Mouse (Mus musculus): Measurements from ENCODE around the gene Zmat5. TPM values are rescaled to one million over a fixed set of nuclear protein-coding genes. Genes with fewer than 3 reads are reported as not detected.
A peak's percentile ranks its signal among the peaks of the same experiment; 100 is the strongest.

Gene Zmat5
- 6.0 and 11.5 TPM in 2 replicates for total RNA-seq (2017)

DNA sequence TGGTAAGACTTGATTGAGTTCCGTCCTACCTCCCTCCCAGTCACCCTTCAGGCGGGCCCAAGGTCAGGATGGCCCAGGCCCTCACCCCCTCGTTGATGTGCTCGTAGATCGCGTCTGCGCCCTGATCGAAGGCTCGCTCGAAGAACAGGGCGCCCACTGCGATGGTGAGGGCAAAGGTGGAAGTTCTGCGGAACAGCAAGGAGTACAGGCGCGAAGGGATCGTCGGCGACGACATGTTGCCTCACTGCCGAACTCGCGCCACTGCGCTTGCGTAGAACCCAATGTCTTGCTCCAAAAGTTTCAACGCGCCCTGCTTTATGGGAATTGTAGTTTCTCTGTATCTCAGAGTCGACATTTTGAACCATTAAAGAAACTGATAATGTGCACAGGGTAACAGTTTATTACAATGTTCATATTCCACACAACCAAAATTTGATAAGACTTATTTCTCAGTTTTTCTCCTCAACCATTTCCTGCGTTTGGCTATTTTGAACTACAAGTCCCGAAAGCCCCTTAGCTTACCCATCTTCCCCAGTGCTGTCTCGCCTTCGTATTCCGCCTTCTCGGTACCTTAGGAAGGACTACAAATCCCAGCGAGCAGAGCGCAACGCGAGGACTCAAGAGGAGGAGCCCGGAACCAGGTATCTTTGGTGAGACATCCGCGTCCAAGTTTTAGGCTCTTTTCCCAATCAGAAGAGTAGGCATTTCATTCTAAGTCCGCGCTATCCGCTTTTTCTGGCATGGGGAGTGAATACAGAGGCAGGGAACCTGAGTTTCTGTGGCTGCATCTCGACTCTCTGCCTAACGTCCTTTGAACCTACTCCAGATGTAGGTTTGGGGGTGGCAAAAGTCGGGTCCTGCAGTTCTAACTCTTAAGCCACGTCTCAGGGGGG is at the start of gene Zmat5, which contains the start of gene Uqcr10:
Gene Zmat5 (plus strand): TSS at position 607 of the 893 bp plus-strand sequence.
Gene Uqcr10 (minus strand): TSS at position 271 of the 893 bp plus-strand sequence.
- ATAC-seq (replicated peaks; ENCODE audit: low read depth, poor library complexity, severe bottlenecking) = peak; percentile 98

DNA sequence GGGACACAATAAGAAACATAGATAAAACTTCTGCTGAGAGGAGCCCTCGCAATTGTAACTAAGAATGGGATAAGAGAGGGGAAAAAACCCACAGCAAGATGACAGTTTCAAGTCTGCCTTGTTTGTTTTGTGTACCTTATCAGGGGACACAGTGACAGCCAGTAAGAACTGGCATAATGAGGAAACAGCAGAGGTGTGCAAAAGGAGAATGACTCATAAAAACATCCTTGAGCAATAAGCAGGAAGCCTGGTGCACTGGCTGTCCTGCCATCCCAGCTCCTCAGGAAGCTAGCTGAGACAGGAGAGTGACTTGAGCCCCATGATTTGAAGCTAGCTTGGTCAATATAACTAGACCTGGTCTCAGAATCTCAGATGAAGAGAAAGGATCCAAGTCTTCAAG is 44.7 kb upstream of the Zmat5 start:
- ATAC-seq (replicated peaks; ENCODE audit: low read depth, poor library complexity, severe bottlenecking) = peak; percentile 37; the same call in 1 of the 2 replicates

DNA sequence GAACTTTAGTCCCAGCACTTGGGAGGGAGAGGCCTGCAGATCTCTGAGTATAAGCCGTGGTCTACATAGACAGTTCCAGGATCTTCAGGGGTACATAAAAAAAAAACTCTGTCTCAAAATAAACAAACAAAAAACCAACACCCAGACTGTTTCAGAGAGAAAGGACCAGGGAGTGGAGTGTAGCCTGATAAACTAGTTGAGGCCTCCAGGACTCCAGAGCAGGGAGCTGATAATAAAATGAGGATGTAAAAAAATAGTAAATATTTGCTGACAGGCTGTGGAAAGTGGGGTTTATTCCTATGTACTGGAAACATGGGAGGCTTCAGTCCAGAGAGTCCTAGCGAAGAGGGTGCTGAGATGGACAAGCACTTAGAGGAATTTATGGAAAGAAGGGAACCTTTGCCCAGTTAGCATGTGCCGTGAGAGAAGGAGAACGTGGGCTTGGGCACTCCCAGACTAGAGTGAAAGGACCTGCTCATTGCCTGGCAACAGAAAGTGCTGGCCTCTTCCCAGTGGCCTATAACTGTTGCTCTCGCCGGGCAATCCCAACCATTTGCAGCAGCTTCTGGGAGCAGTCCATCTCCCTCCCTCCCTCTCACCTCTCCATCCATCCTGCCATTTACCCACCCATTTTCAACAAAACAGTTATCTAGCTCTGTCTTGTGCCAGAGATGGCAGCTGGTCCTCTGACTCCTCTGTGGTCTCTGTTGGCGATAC is 44.0 kb upstream of the Zmat5 start:
- no peak for ATAC-seq (replicated peaks; ENCODE audit: low read depth, poor library complexity, severe bottlenecking)

DNA sequence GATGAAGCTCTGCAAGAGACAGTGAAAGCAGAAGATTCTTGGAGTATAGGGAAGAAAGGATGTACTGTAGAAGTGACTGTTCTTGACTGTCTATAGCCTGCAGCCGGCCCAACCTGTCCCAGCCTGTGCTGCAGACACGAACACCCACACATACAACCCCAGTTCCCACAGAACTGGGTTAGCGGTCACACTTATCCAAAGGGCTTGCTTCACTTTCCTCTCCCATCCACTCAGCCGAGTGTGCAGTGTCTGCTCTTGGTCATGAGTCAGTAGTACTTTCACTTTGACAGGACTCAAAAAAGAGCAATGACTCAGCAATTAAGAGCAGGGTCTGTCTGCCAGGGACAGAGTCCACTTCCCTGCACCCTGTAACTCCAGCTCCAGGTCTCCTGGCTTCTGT is 43.2 kb upstream of the Zmat5 start:
- ATAC-seq (replicated peaks; ENCODE audit: low read depth, poor library complexity, severe bottlenecking) = peak; percentile 60

DNA sequence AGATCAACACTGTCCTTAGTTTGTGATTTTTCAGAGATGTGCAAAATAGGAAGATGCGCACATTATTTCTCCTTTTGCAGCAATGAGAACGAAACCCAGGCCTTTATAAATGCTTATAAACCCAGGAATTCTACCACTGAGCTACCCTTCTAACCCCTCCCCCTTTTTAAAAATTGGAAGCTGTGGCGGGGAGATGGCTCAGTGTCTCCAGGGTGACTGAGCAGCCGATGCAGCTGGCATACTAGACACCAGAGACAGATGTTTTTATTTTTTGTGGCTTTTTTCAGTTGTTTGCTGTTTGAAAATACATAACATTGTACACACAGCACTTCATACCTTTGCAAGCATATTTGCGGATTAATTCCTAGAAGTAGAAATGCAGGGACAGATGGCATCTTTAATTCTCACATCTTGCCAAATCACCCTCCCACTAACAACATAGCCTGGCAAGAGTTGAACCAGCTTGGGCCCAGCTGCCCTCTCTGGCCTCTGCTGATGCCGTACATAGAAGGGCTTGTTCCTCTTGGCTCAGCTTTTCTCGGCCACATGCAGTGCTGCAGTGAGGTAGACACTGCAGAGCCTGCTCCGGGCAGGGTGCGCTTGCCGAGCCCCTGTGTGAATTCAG is 42.5 kb upstream of the Zmat5 start:
- no peak for ATAC-seq (replicated peaks; ENCODE audit: low read depth, poor library complexity, severe bottlenecking)

DNA sequence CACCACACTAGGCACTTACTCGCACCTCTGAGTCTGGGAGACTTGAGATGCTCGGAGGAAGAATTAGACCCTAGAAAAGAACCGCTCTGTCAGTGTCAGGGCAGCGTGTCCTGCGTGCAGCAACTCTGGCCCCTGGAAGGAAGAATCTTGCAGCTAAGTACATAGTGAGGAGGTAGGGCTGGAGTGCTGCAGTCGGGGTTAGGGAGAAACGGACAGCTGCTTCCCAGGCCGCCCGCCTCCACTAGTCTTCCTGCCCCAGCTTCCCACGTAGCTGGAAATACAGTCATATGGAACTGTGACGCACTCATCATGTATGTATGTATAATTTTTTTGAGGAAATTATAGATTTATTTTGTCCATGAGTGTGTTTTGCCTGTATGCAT is 42.0 kb upstream of the Zmat5 start:
- no peak for ATAC-seq (replicated peaks; ENCODE audit: low read depth, poor library complexity, severe bottlenecking)

DNA sequence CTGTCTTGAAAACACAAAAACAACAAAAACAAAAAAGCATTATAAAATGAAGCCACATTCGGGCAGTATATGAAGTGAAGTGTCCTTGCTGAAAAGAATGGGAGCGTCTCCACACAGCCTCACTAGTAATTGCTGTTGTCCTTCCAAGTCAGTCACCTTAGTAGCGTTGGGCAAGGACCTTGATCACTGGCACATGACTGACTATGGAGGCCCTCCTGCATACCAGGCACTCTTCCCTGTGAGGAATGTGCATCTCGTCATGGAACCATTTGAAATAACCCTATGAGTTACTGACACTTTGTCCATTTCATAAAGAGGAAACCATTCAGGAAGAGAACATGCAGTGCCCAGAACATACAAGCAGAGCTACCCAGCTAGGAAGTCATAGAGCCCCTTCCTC is 32.7 kb upstream of the Zmat5 start:
- no peak for ATAC-seq (replicated peaks; ENCODE audit: low read depth, poor library complexity, severe bottlenecking)

DNA sequence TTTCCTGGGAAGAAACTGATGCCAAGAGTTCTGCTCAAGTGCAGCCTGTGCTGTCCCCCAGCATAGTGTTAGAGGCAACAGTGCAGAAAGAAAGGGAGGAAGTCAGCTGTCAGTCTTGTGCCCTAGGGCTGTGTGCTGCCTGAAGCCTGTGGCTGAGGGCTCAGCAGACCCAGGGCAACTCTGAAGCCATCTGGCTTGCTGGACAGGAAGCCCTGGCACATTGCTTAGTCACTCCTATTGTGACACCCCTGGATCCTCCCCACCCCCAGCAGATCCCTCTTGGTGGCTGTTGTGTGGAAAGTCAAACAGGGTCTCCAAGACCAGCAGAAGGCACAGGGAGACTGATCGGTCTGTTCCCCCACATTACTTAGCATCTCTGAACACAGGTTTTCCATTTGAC is 29.9 kb upstream of the Zmat5 start:
- ATAC-seq (replicated peaks; ENCODE audit: low read depth, poor library complexity, severe bottlenecking) = peak; percentile 70

DNA sequence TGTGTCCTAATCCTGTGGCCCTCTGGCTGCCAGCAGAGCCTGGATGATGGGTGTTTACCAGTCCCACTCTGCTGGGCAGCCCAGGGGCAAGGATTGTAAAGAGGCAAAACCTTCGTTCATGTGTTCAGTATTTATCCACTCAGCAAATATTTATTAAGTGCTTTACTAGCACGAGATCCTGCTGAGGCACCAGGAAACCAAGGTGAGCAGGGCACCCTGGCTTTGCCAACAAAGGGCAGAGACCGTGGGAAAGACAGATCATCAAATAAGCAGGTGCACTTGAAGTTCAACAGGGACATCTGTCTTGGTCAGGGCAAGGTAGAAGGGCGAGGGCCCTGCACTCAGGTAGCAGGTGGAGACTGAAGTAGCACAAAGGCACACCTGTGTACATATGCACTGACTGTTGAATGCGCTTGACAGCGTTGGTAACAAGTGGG is 29.3 kb upstream of the Zmat5 start:
- no peak for ATAC-seq (replicated peaks; ENCODE audit: low read depth, poor library complexity, severe bottlenecking)

DNA sequence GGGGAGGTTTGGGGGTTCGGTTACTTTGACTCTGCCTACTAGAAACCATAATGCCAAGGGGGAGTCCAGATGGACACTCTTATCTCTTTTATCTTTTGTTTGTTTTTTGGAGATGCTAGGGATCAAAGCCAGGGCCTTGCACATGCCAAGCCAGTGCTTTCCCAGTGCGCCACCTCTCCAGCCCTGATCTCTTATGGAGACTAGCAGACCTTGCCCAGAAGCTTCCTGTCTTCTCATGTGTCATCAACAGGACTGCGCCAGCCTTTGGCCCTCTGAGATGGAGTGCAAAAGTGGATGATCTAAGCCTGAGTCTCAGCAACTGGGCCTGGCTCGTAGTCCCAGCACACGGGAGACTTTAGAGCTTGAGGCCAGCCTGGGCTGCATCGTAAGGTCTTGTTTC is 28.8 kb upstream of the Zmat5 start:
- ATAC-seq (replicated peaks; ENCODE audit: low read depth, poor library complexity, severe bottlenecking) = no peak

DNA sequence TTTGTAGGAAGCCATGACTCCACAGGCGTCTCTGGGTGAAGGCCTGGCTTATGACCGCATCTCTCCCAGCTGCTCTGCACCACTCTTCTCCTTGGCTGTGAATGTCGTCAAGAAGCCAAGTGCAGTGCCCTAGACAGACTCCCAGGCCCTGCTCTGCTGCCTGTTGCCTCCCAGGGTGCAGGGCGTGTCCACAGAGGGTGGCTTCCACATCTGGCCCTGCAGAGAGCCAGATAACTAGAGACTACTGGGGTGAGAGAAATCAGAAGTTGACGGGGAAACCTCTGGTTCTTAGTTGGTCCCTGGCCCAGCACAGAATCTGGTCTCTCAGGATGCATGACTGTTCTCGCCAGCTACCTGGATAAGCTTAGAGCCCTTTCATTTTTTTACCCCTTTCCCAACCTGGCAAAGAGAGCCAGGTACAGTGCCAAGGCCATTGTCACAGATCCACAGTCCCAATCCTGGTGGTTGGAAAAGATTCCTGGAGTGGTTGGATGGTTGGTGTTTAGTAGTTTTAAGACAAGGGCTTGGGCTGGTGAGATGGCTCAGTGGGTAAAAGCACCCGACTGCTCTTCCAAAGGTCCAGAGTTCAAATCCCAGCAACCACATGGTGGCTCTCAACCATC is 27.1 kb upstream of the Zmat5 start:
- peak; percentile 59 for ATAC-seq (replicated peaks; ENCODE audit: low read depth, poor library complexity, severe bottlenecking)

DNA sequence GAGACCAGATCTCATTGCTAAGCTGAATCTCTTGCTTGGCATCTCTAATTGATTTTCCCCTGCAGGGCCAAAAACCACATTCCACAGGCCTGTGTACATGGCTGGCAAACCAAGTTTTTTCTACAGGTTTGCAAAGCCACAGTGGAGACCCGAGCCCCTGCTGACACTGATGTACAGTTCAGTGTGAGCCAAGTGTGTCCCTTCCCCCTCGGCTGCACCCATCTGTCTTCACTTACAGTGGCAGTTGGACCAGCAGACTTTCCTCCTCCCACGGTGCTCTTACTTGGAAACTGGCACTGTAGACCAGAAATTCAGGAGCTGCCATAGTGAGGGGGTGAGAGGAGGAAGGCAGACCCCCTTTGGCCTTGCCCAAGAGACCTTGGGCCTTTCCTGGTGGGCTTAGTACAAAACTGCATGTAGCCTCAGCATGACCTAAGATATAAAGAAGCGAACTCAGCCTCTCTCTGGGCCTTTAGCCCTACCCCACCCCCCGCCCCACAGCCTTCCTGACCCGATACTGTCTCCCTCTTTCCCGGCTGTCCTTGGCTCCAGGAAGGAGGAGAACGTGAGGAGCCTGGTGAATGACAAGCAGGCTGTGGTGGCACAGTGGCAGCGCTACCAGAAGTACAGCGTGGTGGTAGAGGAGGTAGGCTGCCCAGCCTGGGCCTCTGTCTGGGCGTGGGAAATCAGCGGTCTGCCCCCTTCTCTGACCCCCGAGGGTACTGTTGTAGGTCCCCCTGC is 25.6 kb upstream of the Zmat5 start:
- no peak for ATAC-seq (replicated peaks; ENCODE audit: low read depth, poor library complexity, severe bottlenecking)

DNA sequence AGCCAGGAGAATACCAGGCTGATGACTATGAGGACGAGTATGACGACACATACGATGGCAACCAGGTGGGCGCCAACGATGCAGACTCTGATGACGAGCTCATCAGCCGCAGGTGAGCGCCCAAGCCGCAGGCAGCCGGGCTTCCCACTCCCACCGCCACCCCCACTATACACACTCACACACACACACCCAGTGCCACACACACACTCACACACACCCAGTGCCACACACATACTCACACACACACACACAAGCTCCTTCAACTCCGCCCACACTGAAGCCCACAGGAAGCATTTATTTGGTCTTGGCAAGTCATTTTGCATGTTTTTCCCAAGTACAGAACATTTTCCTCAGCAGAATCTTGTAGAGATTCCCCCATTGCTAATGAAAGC is 25.0 kb upstream of the Zmat5 start:
- no peak for ATAC-seq (replicated peaks; ENCODE audit: low read depth, poor library complexity, severe bottlenecking)

DNA sequence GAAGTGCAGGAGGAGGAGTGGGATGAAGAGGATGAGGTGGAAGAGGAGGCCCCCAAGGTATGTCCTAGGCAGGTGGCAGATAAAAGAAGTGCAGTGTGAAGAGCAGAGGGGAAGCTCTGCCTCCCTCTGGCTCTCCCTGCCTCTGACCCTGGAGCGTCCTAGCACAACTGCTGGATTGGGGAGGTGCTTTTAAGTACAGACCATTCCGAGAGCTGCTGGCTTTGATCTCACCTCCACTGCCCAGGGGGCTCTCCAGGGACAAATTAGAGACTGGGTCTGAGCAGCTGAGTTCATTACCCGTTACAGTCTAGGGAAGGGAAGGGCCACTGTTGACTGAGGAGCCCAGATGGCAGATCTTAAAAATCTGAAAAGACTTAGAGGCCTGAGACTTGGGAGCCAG is 24.4 kb upstream of the Zmat5 start:
- no peak for ATAC-seq (replicated peaks; ENCODE audit: low read depth, poor library complexity, severe bottlenecking)

DNA sequence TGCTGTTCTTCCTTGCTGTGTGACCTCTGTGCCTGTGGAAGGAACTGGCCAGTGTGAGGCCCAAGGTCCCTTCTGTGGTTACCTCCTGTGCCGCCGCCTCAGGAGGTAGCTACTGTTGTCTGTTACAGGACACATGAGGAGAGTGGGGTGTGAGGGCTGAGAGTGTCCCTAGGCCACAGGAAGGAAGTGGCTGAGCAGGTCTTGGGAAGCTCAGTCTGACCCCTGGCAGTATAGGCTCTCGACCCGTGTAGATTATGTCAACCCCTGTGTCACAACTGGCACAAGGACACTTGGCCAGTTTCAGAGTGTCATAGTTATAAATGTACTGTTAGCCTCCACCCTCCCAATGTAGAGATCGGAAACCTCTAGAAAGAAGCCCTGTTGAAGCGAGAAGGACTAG is 21.0 kb upstream of the Zmat5 start:
- no peak for ATAC-seq (replicated peaks; ENCODE audit: low read depth, poor library complexity, severe bottlenecking)

DNA sequence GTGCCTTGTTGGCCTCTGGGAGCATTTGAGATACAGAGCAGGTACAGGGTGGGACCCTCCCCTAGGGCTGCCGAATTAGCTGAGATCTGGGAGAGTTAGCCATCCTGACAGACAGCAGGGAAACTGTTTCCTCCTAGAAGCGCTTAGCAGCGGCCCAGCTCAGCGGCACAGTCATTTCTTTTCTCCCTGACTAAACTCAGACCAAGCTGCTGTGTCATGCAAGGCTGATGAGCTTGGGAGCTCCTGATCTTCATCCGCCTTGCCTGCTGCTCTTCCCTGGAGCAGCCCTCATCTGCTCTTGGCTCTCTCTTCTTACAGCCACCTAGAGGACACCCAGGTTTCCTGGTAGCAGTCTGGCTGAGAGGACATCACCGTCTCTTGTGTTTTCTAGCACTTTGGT is 20.3 kb upstream of the Zmat5 start:
- ATAC-seq (replicated peaks; ENCODE audit: low read depth, poor library complexity, severe bottlenecking) = no peak

DNA sequence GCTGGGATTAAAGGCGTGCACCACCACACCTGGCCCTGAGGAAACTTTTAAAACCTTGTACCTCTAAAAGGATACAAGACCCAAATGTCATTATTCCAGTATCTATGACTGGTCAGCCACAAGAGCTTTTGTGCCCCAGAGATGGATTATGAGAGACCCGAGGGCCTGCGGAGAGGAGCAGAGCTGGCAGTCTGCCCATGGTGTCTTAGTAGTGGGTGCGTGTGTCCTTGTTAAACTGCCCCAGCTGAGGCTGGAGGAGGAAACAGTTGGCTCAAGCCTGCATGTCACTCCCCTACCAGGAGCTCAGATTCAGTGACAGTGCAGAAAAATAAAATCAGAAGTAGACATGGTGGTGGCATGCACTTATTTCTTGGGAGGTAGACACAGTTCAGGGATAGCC is 19.4 kb upstream of the Zmat5 start:
- no peak for ATAC-seq (replicated peaks; ENCODE audit: low read depth, poor library complexity, severe bottlenecking)

DNA sequence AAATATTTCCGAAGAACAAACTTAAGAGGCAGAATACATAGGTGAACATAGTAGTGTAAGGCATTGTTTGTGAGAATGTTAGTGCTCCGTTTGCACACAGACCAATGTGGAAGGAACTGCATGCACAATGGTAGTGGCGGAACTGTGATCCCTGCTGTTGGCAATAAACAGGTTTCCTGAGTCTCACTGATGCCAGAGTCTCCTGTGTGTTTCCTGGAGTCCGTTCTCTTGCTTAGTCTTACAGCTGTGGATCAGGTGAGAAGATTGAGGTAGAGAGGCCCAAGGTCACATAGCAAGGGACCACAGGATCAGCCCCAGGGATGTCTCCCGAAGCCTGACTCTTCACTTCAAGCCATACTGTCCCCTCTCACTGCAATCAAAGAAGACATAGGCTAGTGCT is 19.0 kb upstream of the Zmat5 start:
- no peak for ATAC-seq (replicated peaks; ENCODE audit: low read depth, poor library complexity, severe bottlenecking)

DNA sequence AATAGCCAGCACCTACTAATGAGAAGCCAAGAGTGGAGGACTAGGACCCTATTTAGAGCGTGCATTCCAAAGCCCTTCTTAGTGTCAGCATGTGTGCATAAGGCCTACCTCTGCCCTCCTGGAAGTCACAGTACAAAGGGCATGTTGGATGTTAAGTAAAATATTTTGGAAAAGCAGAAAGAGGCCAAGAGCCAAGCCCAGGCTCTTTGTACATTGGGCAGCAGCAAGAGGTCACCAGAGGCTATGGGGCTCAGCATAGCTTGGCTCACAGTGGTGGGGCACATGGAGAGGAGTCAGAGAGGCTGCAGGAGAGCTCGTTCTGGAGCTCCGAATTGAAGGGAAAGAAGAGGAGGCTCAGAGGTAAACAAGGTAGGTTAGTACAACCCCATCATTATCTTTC is 17.5 kb upstream of the Zmat5 start:
- no peak for ATAC-seq (replicated peaks; ENCODE audit: low read depth, poor library complexity, severe bottlenecking)

DNA sequence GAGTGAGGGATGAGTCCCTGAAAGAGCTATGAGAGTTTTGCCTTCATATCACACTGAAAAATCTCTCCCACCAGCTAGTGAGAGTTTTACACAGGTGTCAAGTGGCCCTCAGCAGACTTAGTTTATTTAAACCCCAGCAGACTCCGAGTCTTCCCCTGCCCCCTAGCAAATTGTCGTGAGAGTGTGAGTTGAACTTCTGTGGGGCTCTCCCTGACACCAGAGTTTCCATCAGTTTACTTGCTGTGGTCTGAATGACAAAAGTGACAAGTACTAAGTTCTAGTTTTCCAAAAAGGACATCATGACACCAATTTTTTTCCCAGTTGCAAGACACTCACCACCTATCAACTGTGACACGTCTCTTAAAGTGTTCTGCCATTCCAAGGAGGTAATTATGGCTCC is 16.6 kb upstream of the Zmat5 start:
- no peak for ATAC-seq (replicated peaks; ENCODE audit: low read depth, poor library complexity, severe bottlenecking)

All from common myeloid progenitor, adult 5-6 weeks (primary cell).